Mouse (Mus musculus): Measurements from ENCODE around the gene Ppm1n. TPM values are rescaled to one million over a fixed set of nuclear protein-coding genes. Genes with fewer than 3 reads are reported as not detected.

The Ppm1n gene
- polyA plus RNA-seq, 1 experiment from 2014 or later: not detected

DNA sequence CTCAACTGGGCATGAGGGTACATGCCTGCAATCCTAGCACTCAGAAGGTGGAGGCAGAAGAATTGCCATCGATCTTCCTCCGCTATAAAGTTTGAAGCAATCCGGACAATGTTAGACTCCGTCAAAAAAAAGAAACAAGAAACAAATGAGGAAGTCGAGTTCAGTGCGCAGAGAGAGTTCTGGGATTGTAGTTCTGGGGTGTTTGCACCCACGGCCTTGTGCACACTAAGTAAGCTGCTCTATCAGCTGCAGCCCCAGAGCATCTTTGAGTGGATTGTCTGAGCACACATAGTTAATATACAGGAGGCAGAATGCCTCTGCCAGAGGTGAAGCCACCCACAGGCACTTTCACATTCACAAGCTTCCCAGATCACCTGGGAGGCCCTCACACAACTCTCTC is 38.8 kb upstream of the Ppm1n start:
- Histone ChIP-seq H3K4me2 (ENCODE audit: low read depth, low read length) (no peak overlapping the region), H3K4me1 (ENCODE audit: insufficient read depth) (peaks cover 9% of the 10 kb centered on the region), H3K27ac (ENCODE audit: low read depth) (no peak overlapping the region), H3K9me3 (ENCODE audit: low read length) (no peaks in the 10 kb centered on the region), H3K4me3 (ENCODE audit: low read depth, low read length) (no peak overlapping the region), H3K9ac (replicated peaks) (no peak overlapping the region), H3K36me3 (replicated peaks; ENCODE audit: insufficient read depth, low read length) (no peaks in the 10 kb centered on the region), H3K27me3 (ENCODE audit: insufficient read depth, low read length) (peaks cover 16% of the 10 kb centered on the region; the same call in 1 of the 2 replicates)
- no peak for TF ChIP-seq EP300 (IDR thresholded peaks at IDR 0.05; ENCODE audit: low read depth)
- TF ChIP-seq CTCF (IDR thresholded peaks at IDR 0.05; ENCODE audit: low read depth): no peak
- ATAC-seq: no peak
- no peak for DNase-seq
- WGBS (ENCODE audit: insufficient replicate concordance): 25% methylated on average over 7 of the region's 7 CpGs

DNA sequence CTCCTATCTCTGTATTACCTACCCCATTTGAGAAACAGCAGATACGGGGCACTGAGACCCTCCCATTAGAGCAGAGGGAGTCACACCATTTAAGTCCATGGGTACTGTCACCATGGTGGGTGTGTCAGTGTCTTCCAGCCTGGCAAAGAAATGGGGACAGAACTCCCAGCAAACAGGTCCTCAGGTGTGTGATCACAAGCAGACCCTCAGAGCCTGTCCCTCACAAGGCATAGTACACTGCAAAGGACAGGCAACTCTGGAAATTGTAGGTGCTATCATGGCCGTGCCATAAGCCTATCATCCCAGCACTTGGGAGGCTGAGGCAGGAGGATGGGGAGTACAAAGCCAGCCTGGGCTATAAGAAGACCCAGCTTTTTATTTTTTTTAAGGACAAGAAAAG is 38.3 kb upstream of the Ppm1n start:
- Histone ChIP-seq H3K4me2 (ENCODE audit: low read depth, low read length) (no peak overlapping the region), H3K27me3 (ENCODE audit: insufficient read depth, low read length) (peaks cover 13% of the 10 kb centered on the region; the same call in 1 of the 2 replicates), H3K9ac (replicated peaks) (no peak overlapping the region), H3K4me3 (ENCODE audit: low read depth, low read length) (no peak overlapping the region), H3K27ac (ENCODE audit: low read depth) (no peak overlapping the region), H3K4me1 (ENCODE audit: insufficient read depth) (peaks cover 9% of the 10 kb centered on the region), H3K36me3 (replicated peaks; ENCODE audit: insufficient read depth, low read length) (no peaks in the 10 kb centered on the region), H3K9me3 (ENCODE audit: low read length) (no peaks in the 10 kb centered on the region)
- no peak for DNase-seq
- TF ChIP-seq EP300 (IDR thresholded peaks at IDR 0.05; ENCODE audit: low read depth): no peak
- TF ChIP-seq CTCF (IDR thresholded peaks at IDR 0.05; ENCODE audit: low read depth): no peak
- WGBS (ENCODE audit: insufficient replicate concordance): 55% methylated on average over 2 of the region's 2 CpGs
- no peak for ATAC-seq

DNA sequence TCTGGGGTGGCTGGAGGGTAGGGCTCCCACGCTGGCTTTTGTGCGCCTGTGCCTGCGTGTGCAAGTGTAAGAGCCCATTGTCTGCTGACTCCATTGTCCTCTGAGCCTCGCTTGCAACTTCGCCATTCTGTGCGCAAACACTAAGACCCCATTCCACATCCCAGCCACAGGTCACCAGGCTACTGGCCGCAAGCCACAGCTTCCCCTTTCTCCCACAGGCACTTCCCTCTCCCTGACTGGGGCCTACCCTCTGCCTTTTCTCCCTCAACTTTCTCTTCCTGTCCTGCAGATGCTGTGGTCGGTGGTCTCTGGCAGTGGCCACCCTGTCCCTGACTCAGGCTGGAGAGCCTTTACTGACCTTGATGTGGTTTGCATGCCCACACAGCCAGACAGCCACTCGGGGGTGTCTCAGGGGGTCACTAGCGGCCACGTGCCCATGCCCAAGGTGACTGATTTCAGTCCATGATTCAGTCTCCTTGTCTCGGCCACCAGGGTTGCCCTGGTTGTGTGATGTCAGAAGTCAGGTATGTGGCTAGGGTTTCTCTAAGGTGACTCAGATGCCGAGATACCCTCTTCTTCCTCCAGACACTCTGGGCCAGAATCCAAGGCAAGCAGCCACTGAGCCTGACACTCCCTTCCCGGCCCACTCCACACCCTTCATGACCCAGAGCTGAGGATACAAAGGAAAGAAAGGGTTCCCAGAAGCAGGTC is 36.7 kb upstream of the Ppm1n start:
- H3K27ac ChIP-seq (ENCODE audit: low read depth): 0 out of 2 replicates have a peak overlapping the region, but pooled peaks have one; percentile 42
- peaks cover 8% of the 10 kb centered on the region for H3K4me1 ChIP-seq (ENCODE audit: insufficient read depth)
- 0 out of 2 replicates have a peak overlapping the region, but pooled peaks have one; percentile 36 for H3K4me2 ChIP-seq (ENCODE audit: low read depth, low read length)
- H3K27me3 ChIP-seq (ENCODE audit: insufficient read depth, low read length): peaks cover 9% of the 10 kb centered on the region; the same call in 1 of the 2 replicates
- no peak overlapping the region for H3K4me3 ChIP-seq (ENCODE audit: low read depth, low read length)
- WGBS (ENCODE audit: insufficient replicate concordance): 18% methylated on average over 14 of the region's 14 CpGs
- ATAC-seq: no peak
- TF ChIP-seq EP300 (IDR thresholded peaks at IDR 0.05; ENCODE audit: low read depth): no peak
- no peak for TF ChIP-seq CTCF (IDR thresholded peaks at IDR 0.05; ENCODE audit: low read depth)
- H3K9me3 ChIP-seq (ENCODE audit: low read length): no peaks in the 10 kb centered on the region
- H3K9ac ChIP-seq (replicated peaks): no peak overlapping the region
- DNase-seq: peak; percentile 66
- H3K36me3 ChIP-seq (replicated peaks; ENCODE audit: insufficient read depth, low read length): no peaks in the 10 kb centered on the region

DNA sequence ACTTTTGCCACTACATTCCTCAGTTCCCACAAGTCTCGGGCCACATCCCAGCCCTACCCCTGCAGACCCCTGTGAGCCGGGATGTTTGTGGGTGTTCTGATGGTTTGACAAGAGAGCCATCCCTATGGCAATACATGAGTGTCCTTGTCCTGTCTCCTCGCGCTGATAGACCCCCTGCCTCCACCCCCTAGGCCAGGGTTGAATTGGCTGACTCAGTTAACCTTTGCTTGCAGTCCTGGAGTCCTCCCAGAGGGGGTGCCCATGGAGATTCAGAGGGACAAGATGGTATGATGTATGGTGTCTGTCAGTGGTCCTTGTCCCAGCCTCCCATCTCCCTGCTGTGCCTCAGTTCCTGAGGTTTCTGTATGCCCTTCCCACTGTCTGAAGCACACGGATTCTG is 34.2 kb upstream of the Ppm1n start:
- 59% methylated on average over 5 of the region's 5 CpGs for WGBS (ENCODE audit: insufficient replicate concordance)
- Histone ChIP-seq H3K27ac (ENCODE audit: low read depth) (no peak overlapping the region), H3K9me3 (ENCODE audit: low read length) (no peaks in the 10 kb centered on the region), H3K4me2 (ENCODE audit: low read depth, low read length) (no peak overlapping the region), H3K9ac (replicated peaks) (no peak overlapping the region), H3K36me3 (replicated peaks; ENCODE audit: insufficient read depth, low read length) (no peaks in the 10 kb centered on the region), H3K4me1 (ENCODE audit: insufficient read depth) (peaks cover 13% of the 10 kb centered on the region), H3K4me3 (ENCODE audit: low read depth, low read length) (no peak overlapping the region), H3K27me3 (ENCODE audit: insufficient read depth, low read length) (peaks cover 10% of the 10 kb centered on the region; the same call in 1 of the 2 replicates)
- TF ChIP-seq CTCF (IDR thresholded peaks at IDR 0.05; ENCODE audit: low read depth): no peak
- no peak for TF ChIP-seq EP300 (IDR thresholded peaks at IDR 0.05; ENCODE audit: low read depth)
- no peak for DNase-seq
- no peak for ATAC-seq

GRCm38 (mm10) chr7:19311991-19312390 is 32.1 kb upstream of the Ppm1n start:
- 34% methylated on average over 4 of the region's 4 CpGs for WGBS (ENCODE audit: insufficient replicate concordance)
- no peaks in the 10 kb centered on the region for H3K36me3 ChIP-seq (replicated peaks; ENCODE audit: insufficient read depth, low read length)
- no peak overlapping the region for H3K4me2 ChIP-seq (ENCODE audit: low read depth, low read length)
- H3K9ac ChIP-seq (replicated peaks): no peak overlapping the region
- ATAC-seq: no peak
- peaks cover 15% of the 10 kb centered on the region for H3K27me3 ChIP-seq (ENCODE audit: insufficient read depth, low read length)
- TF ChIP-seq EP300 (IDR thresholded peaks at IDR 0.05; ENCODE audit: low read depth) (no peak), CTCF (IDR thresholded peaks at IDR 0.05; ENCODE audit: low read depth) (no peak)
- no peaks in the 10 kb centered on the region for H3K9me3 ChIP-seq (ENCODE audit: low read length)
- H3K4me3 ChIP-seq (ENCODE audit: low read depth, low read length): no peak overlapping the region
- H3K27ac ChIP-seq (ENCODE audit: low read depth): no peak overlapping the region
- DNase-seq: no peak
- H3K4me1 ChIP-seq (ENCODE audit: insufficient read depth): peaks cover 22% of the 10 kb centered on the region

- TF ChIP-seq CTCF (IDR thresholded peaks at IDR 0.05; ENCODE audit: low read depth) (peak; percentile 59), EP300 (IDR thresholded peaks at IDR 0.05; ENCODE audit: low read depth) (peak; percentile 52; the same call in 1 of the 2 replicates)
- DNase-seq: peak; percentile 94
- Histone ChIP-seq H3K9me3 (ENCODE audit: low read length) (no peaks in the 10 kb centered on the region), H3K4me1 (ENCODE audit: insufficient read depth) (peaks cover 18% of the 10 kb centered on the region), H3K4me2 (ENCODE audit: low read depth, low read length) (peak within 1 kb of the TSS; percentile 98), H3K4me3 (ENCODE audit: low read depth, low read length) (peak within 1 kb of the TSS; percentile 53), H3K9ac (replicated peaks) (peak within 1 kb of the TSS; percentile 45), H3K27me3 (ENCODE audit: insufficient read depth, low read length) (peaks cover 30% of the 10 kb centered on the region), H3K27ac (ENCODE audit: low read depth) (no peak within 1 kb of the TSS), H3K36me3 (replicated peaks; ENCODE audit: insufficient read depth, low read length) (no peaks in the 10 kb centered on the region)
- peak; percentile 84 for ATAC-seq
- under 1% methylated on average over 49 of the region's 49 CpGs for WGBS (ENCODE audit: insufficient replicate concordance)
Observed at GRCm38 (mm10) chr7:19309884-19310641, 30.2 kb upstream of the Ppm1n start, which contains the start of gene Fosb. Gene Fosb, minus strand, starts transcription at chr7:19310051.

Measured in liver, postnatal 0 days (tissue).